Mouse (Mus musculus) lung, adult 2 months (tissue): ENCODE data around the gene Ptgs2.

Source experiments
- CTCF ChIP-seq: fragments of 200-500 bp; IDR thresholded peaks from 2 replicates; pipeline ENCODE4 v1.5.1; 2011; ENCODE audit warnings: mild to moderate bottlenecking, low read length, control low read depth; ENCODE audit not compliant: insufficient read depth
- POLR2A ChIP-seq: fragments of 200-500 bp; IDR thresholded peaks from 2 replicates; pipeline ENCODE4 v1.6.1; 2011; ENCODE audit warnings: low read depth, mild to moderate bottlenecking, control low read depth, low read length, borderline replicate concordance; ENCODE audit errors: extremely low read depth

- no peak for TF ChIP-seq POLR2A
- no peak for TF ChIP-seq CTCF
Measured at GRCm38 (mm10) chr1:150143578-150143977, 43.7 kb downstream of the Ptgs2 start.
